Mouse (Mus musculus) embryonic facial prominence, embryonic 10.5 days (tissue): ENCODE data around the gene Mink1. TPM values are rescaled to one million over a fixed set of nuclear protein-coding genes. Genes with fewer than 3 reads are reported as not detected.

Experiments
- DNase-seq: peaks from one replicate; pipeline ENCODE4 v3.0.0-alpha.2; 2017; ENCODE audit warnings: low spot score
- H3K27ac ChIP-seq: fragments of 300-500 bp; sonication (generic); replicated peaks from 2 replicates; pipeline ENCODE4 v1.5.1; 2016; ENCODE audit warnings: mild to moderate bottlenecking
- H3K27me3 ChIP-seq: fragments of 300-500 bp; sonication (generic); replicated peaks from 2 replicates; pipeline ENCODE4 v1.6.1; 2016; ENCODE audit warnings: low read depth, mild to moderate bottlenecking; ENCODE audit not compliant: poor library complexity, severe bottlenecking
- H3K36me3 ChIP-seq: fragments of 300-500 bp; sonication (generic); replicated peaks from 2 replicates; pipeline ENCODE4 v1.6.1; 2016; ENCODE audit warnings: mild to moderate bottlenecking, moderate library complexity
- H3K4me1 ChIP-seq: fragments of 300-500 bp; sonication (generic); 2 replicates; pipeline ENCODE4 v1.6.1; 2016
- H3K4me3 ChIP-seq: fragments of 300-500 bp; sonication (generic); 2 replicates; pipeline ENCODE4 v1.5.1; 2016; ENCODE audit warnings: mild to moderate bottlenecking, moderate library complexity
- H3K9me3 ChIP-seq: fragments of 300-500 bp; sonication (generic); 2 replicates; pipeline ENCODE4 v1.6.1; 2016; ENCODE audit warnings: mild to moderate bottlenecking
- whole genome bisulfite sequencing: fragments of 180-500 bp; shearing (Covaris S2); methylation state at CpG from one replicate; pipeline ENCODE4 v1.1.7; 2016; 5-methylcytosine and 5-hydroxymethylcytosine counted together
- polyA plus RNA-seq: library from polyadenylated mRNA; unstranded; fragments of >200 nt; fragmentation: Nextera tagmentation; extraction: Ambion mirVana; gene quantifications from 2 replicates; pipeline ENCODE4 v1.2.1, GENCODE M21; 2016

Gene Mink1
- polyA plus RNA-seq, 1 experiment from 2014 or later: 15.2 TPM

GRCm38 (mm10) chr11:70654198-70654922 is 91.7 kb downstream of the Mink1 start, which contains the start of gene Pfn1:
Pfn1 (minus strand) TSS chr11:70654644.
- Histone ChIP-seq H3K27me3 (no peaks in the 10 kb centered on the region), H3K36me3 (peaks cover 46% of the 10 kb centered on the region), H3K27ac (peak within 1 kb of the TSS; percentile 99), H3K4me1 (peaks cover 79% of the 10 kb centered on the region), H3K4me3 (peak within 1 kb of the TSS; percentile 100), H3K9me3 (no peaks in the 10 kb centered on the region)
- under 1% methylated on average over 61 of the region's 61 CpGs for WGBS
- DNase-seq: peak; percentile 91

GRCm38 (mm10) chr11:70654923-70655570 is 92.4 kb downstream of the Mink1 start:
- no peaks in the 10 kb centered on the region for H3K27me3 ChIP-seq
- peak overlapping the region; percentile 100 for H3K4me3 ChIP-seq
- no peaks in the 10 kb centered on the region for H3K9me3 ChIP-seq
- H3K27ac ChIP-seq: peak overlapping the region; percentile 99
- peaks cover 76% of the 10 kb centered on the region for H3K4me1 ChIP-seq
- peaks cover 46% of the 10 kb centered on the region for H3K36me3 ChIP-seq
- peak; percentile 90 for DNase-seq
- under 1% methylated on average over 48 of the region's 48 CpGs for WGBS

GRCm38 (mm10) chr11:70655571-70656455 is 93.1 kb downstream of the Mink1 start:
- DNase-seq: peak; percentile 80
- H3K27me3 ChIP-seq: no peaks in the 10 kb centered on the region
- H3K27ac ChIP-seq: peak overlapping the region; percentile 99
- peaks cover 74% of the 10 kb centered on the region for H3K4me1 ChIP-seq
- H3K9me3 ChIP-seq: no peaks in the 10 kb centered on the region
- peaks cover 45% of the 10 kb centered on the region for H3K36me3 ChIP-seq
- WGBS: under 1% methylated on average over 61 of the region's 61 CpGs
- H3K4me3 ChIP-seq: peak overlapping the region; percentile 100

- WGBS: 2% methylated on average over 16 of the region's 16 CpGs
- DNase-seq: peak; percentile 88
- Histone ChIP-seq H3K36me3 (peaks cover 45% of the 10 kb centered on the region), H3K27ac (peak overlapping the region; percentile 99), H3K9me3 (no peaks in the 10 kb centered on the region), H3K4me1 (peaks cover 68% of the 10 kb centered on the region), H3K27me3 (no peaks in the 10 kb centered on the region), H3K4me3 (peak overlapping the region; percentile 100)
Measured at GRCm38 (mm10) chr11:70656456-70656927, 93.8 kb downstream of the Mink1 start.

GRCm38 (mm10) chr11:70656964-70657363 is 94.3 kb downstream of the Mink1 start, which contains the start of gene Eno3:
Eno3 (plus strand) TSS chr11:70657202.
- H3K27me3 ChIP-seq: no peaks in the 10 kb centered on the region
- H3K4me3 ChIP-seq: peak within 1 kb of the TSS; percentile 100
- DNase-seq: peak; percentile 76
- H3K9me3 ChIP-seq: no peaks in the 10 kb centered on the region
- peaks cover 45% of the 10 kb centered on the region for H3K36me3 ChIP-seq
- peak within 1 kb of the TSS; percentile 99 for H3K27ac ChIP-seq
- H3K4me1 ChIP-seq: peaks cover 65% of the 10 kb centered on the region
- 0% methylated on average over 3 of the region's 3 CpGs for WGBS

GRCm38 (mm10) chr11:70657573-70657972 is 94.9 kb downstream of the Mink1 start:
- no peaks in the 10 kb centered on the region for H3K27me3 ChIP-seq
- peak overlapping the region; percentile 100 for H3K4me3 ChIP-seq

GRCm38 (mm10) chr11:70657991-70658390 is 95.3 kb downstream of the Mink1 start:
- H3K27me3 ChIP-seq: no peaks in the 10 kb centered on the region
- peak overlapping the region; percentile 99 for H3K27ac ChIP-seq
- peaks cover 45% of the 10 kb centered on the region for H3K36me3 ChIP-seq
- H3K4me1 ChIP-seq: peaks cover 55% of the 10 kb centered on the region
- peak overlapping the region; percentile 100 for H3K4me3 ChIP-seq
- no peak for DNase-seq
- no peaks in the 10 kb centered on the region for H3K9me3 ChIP-seq
- WGBS: 52% methylated on average over 9 of the region's 9 CpGs

More at GRCm38 (mm10) chr11:70657573-70657972, 94.9 kb downstream of the Mink1 start:
- peak overlapping the region; percentile 99 for H3K27ac ChIP-seq
- peaks cover 59% of the 10 kb centered on the region for H3K4me1 ChIP-seq
- DNase-seq: no peak
- H3K36me3 ChIP-seq: peaks cover 45% of the 10 kb centered on the region
- no peaks in the 10 kb centered on the region for H3K9me3 ChIP-seq
- WGBS: 51% methylated on average over 6 of the region's 6 CpGs

GRCm38 (mm10) chr11:70658521-70658920 is 95.8 kb downstream of the Mink1 start:
- Histone ChIP-seq H3K9me3 (no peaks in the 10 kb centered on the region), H3K27ac (peak overlapping the region; percentile 99), H3K4me3 (peak overlapping the region; percentile 100), H3K27me3 (no peaks in the 10 kb centered on the region), H3K4me1 (peaks cover 53% of the 10 kb centered on the region), H3K36me3 (peaks cover 47% of the 10 kb centered on the region)
- WGBS: 87% methylated on average over 5 of the region's 5 CpGs
- no peak for DNase-seq

GRCm38 (mm10) chr11:70658942-70659341 is 96.3 kb downstream of the Mink1 start:
- Histone ChIP-seq H3K9me3 (no peaks in the 10 kb centered on the region), H3K4me3 (0 out of 2 replicates have a peak overlapping the region, but pooled peaks have one; percentile 8), H3K36me3 (peaks cover 51% of the 10 kb centered on the region), H3K4me1 (peaks cover 53% of the 10 kb centered on the region), H3K27ac (peak overlapping the region; percentile 99; the same call in 1 of the 2 replicates), H3K27me3 (no peaks in the 10 kb centered on the region)
- DNase-seq: no peak
- WGBS: 82% methylated on average over 8 of the region's 8 CpGs

GRCm38 (mm10) chr11:70660571-70660970 is 97.9 kb downstream of the Mink1 start:
- no peak overlapping the region for H3K4me3 ChIP-seq

GRCm38 (mm10) chr11:70663101-70663500 is 100.4 kb downstream of the Mink1 start:
- Histone ChIP-seq H3K4me1 (peaks cover 31% of the 10 kb centered on the region), H3K4me3 (no peak overlapping the region), H3K9me3 (no peaks in the 10 kb centered on the region), H3K27me3 (no peaks in the 10 kb centered on the region), H3K27ac (no peak overlapping the region), H3K36me3 (peaks cover 86% of the 10 kb centered on the region)
- 93% methylated on average over 8 of the region's 8 CpGs for WGBS
- no peak for DNase-seq

More at GRCm38 (mm10) chr11:70660571-70660970, 97.9 kb downstream of the Mink1 start:
- no peak overlapping the region for H3K27ac ChIP-seq
- no peaks in the 10 kb centered on the region for H3K9me3 ChIP-seq
- H3K4me1 ChIP-seq: peaks cover 45% of the 10 kb centered on the region
- WGBS: 87% methylated on average over 8 of the region's 8 CpGs
- no peaks in the 10 kb centered on the region for H3K27me3 ChIP-seq
- peaks cover 68% of the 10 kb centered on the region for H3K36me3 ChIP-seq
- no peak for DNase-seq

GRCm38 (mm10) chr11:70663957-70664356 is 101.3 kb downstream of the Mink1 start:
- H3K27me3 ChIP-seq: no peaks in the 10 kb centered on the region
- peaks cover 25% of the 10 kb centered on the region for H3K4me1 ChIP-seq
- 86% methylated on average over 6 of the region's 6 CpGs for WGBS
- no peak overlapping the region for H3K27ac ChIP-seq
- H3K4me3 ChIP-seq: no peak overlapping the region
- peaks cover 83% of the 10 kb centered on the region for H3K36me3 ChIP-seq
- no peak for DNase-seq
- no peaks in the 10 kb centered on the region for H3K9me3 ChIP-seq
